Mouse (Mus musculus) ES-Bruce4 (cell line): ENCODE measurements around the gene Rai1. TPM values are rescaled to one million over a fixed set of nuclear protein-coding genes. Genes with fewer than 3 reads are reported as not detected.

Experiments used
- H3K27ac ChIP-seq: 2 replicates; pipeline ENCODE4 v1.5.1; 2012; ENCODE audit warnings: low read length, inconsistent platforms; ENCODE audit not compliant: insufficient read depth
- H3K27me3 ChIP-seq: 2 replicates; pipeline ENCODE4 v1.6.1; 2012; ENCODE audit warnings: mild to moderate bottlenecking, low read length, inconsistent platforms; ENCODE audit not compliant: control insufficient read depth, poor library complexity, insufficient read depth, severe bottlenecking
- H3K36me3 ChIP-seq: 2 replicates; pipeline ENCODE4 v1.6.1; 2012; ENCODE audit warnings: inconsistent platforms, mild to moderate bottlenecking, low read length, moderate library complexity; ENCODE audit not compliant: control insufficient read depth, poor library complexity, insufficient read depth, severe bottlenecking
- H3K4me1 ChIP-seq: one replicate; pipeline ENCODE4 v1.8.1; 2011; ENCODE audit warnings: low read length; ENCODE audit not compliant: control insufficient read depth, insufficient read depth
- H3K4me3 ChIP-seq: 2 replicates; pipeline ENCODE4 v1.5.1; 2011; ENCODE audit warnings: low read depth, mild to moderate bottlenecking, low read length
- H3K9ac ChIP-seq: 2 replicates; pipeline ENCODE4 v1.6.1; 2012; ENCODE audit warnings: low read depth, mild to moderate bottlenecking, inconsistent platforms; ENCODE audit not compliant: poor library complexity, severe bottlenecking
- H3K9me3 ChIP-seq: replicated peaks from 2 replicates; pipeline ENCODE4 v1.6.1; 2012; ENCODE audit warnings: mild to moderate bottlenecking, low read length, inconsistent platforms; ENCODE audit not compliant: control insufficient read depth, poor library complexity, insufficient read depth, severe bottlenecking
- CTCF ChIP-seq: IDR thresholded peaks from one replicate; pipeline ENCODE4 v1.8.1; 2011; ENCODE audit warnings: low read depth, low read length
- EP300 ChIP-seq: IDR thresholded peaks from 2 replicates; pipeline ENCODE4 v1.6.1; 2011; ENCODE audit warnings: low read depth, low read length; ENCODE audit not compliant: insufficient read depth
- POLR2A ChIP-seq: IDR thresholded peaks from one replicate; pipeline ENCODE4 v1.8.1; 2011; ENCODE audit warnings: low read length; ENCODE audit not compliant: insufficient read depth
- polyA plus RNA-seq: library from polyadenylated mRNA; stranded (reverse); fragments of >200 nt; gene quantifications from 2 replicates; pipeline ENCODE4 v1.2.4, GENCODE M21; 2011; ENCODE audit warnings: low read depth; ENCODE audit not compliant: missing spikeins, insufficient read depth, insufficient read length

Gene Rai1
- polyA plus RNA-seq, 1 experiment: 21.9 TPM

DNA sequence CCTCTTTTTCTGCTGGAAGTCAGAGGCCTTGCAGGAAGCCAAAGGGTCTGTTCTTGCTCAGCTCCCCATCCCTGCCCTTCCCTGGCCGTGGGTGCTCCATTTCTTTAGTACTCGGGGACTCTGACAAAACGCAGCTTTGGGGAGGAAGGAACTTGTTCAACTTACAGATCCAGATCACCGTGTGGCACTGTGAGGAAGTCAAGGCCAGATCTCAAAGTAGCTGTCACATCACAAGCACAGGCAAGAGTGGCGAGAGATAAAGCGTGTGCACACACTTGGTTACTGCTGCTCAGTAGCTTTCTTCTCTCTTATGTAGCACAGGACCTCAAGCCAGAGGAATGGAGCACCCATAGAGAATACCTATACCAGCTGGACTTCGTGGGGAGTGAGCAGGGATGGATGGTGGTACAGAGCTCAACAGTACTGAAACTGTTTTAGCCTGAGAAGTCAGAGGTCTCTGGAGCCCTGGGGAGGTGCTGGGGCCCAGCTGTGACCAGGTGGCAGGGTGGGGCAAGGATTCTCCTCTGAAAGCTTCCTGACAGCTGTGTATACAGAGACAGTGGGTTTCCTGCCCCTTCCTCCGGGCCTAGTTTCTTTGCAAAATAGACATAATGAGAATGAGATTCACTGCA lies 5.1 kb upstream of the Rai1 start:
- H3K27me3 ChIP-seq: no peaks in the 10 kb centered on the region
- H3K4me1 ChIP-seq: peaks cover 8% of the 10 kb centered on the region
- H3K36me3 ChIP-seq: no peaks in the 10 kb centered on the region
- H3K9ac ChIP-seq: no peak overlapping the region
- peak; percentile 86 for TF ChIP-seq EP300
- no peak for TF ChIP-seq POLR2A
- H3K27ac ChIP-seq: no peak overlapping the region
- no peak overlapping the region for H3K4me3 ChIP-seq
- no peaks in the 10 kb centered on the region for H3K9me3 ChIP-seq

DNA sequence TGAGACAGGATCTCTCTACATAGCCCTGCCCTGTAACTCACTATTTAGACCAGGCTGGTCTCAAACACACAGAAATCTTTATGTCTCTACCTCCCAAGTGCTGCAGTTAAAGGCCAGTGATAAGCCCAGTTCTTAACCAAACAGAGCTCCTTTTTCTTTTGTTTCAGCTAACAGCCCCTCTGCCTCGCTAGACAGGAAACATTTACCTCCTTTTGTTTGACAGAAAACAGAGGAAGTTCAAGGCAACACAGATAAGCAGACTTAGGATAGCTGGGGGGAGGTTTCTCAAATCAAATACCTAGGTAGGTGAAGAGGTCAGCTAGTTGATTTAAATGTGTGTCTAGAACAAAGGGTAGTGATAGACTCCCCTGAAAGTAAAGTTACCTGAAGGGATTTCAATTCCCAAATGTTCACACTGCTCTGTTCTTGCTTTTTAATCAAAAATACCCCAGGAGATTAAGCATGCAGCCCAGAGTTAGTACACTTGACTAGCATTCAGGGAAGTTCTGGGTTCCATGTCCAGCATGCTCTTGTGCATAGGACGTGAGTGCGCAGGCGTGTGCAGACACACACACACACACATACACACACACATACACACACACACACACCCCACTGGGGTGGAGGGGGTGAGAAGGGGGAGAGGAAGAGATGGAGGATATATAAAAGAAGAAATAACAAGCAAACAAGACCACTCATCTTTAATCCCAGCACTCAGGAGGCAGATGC lies 3.8 kb upstream of the Rai1 start:
- H3K4me1 ChIP-seq: peaks cover 6% of the 10 kb centered on the region
- no peak for TF ChIP-seq POLR2A
- TF ChIP-seq EP300: no peak
- TF ChIP-seq CTCF: no peak
- no peak overlapping the region for H3K9ac ChIP-seq
- H3K27ac ChIP-seq: 0 out of 2 replicates have a peak overlapping the region, but pooled peaks have one; percentile 54
- no peak overlapping the region for H3K4me3 ChIP-seq
- peaks cover 10% of the 10 kb centered on the region for H3K27me3 ChIP-seq
- H3K36me3 ChIP-seq: no peaks in the 10 kb centered on the region
- H3K9me3 ChIP-seq: no peaks in the 10 kb centered on the region

DNA sequence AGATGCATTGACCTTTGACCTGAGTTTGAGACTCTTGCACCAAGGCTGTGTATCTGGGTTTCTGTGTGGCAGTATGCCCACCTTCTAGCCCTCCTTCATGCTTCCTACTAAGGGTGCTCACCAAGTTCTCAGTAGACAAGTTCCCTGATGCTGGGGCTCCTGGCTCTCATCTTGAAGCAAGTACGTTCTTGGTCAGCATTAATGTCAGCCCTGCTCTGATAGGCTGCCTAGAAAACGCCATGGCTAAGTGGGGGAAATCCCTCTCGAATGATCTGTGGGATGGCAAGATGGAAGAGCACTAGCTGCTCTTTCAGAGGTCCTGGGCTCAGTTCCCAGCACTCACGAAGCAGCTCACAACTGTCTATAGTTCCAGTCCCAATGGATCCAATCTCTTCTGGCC lies 2.8 kb upstream of the Rai1 start:
- no peak overlapping the region for H3K27ac ChIP-seq
- H3K9me3 ChIP-seq: no peaks in the 10 kb centered on the region
- no peak overlapping the region for H3K9ac ChIP-seq
- no peak overlapping the region for H3K4me3 ChIP-seq
- peaks cover 6% of the 10 kb centered on the region for H3K4me1 ChIP-seq
- H3K36me3 ChIP-seq: no peaks in the 10 kb centered on the region
- peaks cover 10% of the 10 kb centered on the region for H3K27me3 ChIP-seq
- TF ChIP-seq POLR2A: no peak
- no peak for TF ChIP-seq EP300
- TF ChIP-seq CTCF: no peak

DNA sequence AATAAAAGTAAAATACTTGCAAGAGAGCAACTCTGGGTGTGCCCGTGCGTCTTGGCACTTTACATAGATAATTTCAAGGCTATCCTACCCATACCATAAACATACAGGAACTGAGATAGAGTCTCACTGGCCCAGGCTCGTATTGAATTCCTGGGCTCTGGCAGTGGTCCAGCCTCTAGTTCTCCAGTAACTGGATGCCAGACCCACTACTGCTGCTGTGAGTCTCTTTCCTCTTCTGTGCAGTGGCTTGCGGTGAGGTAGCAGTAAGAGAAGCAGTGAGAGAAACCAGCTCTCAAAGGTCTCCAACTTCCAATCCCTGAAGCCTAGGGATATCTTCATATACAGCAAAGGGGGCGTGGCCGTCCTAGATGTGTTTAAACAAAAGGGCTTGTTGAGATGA lies 2.1 kb upstream of the Rai1 start:
- Histone ChIP-seq H3K9ac (no peak overlapping the region), H3K36me3 (no peaks in the 10 kb centered on the region), H3K4me3 (no peak overlapping the region), H3K4me1 (peaks cover 6% of the 10 kb centered on the region), H3K27me3 (peaks cover 10% of the 10 kb centered on the region), H3K9me3 (no peaks in the 10 kb centered on the region), H3K27ac (no peak overlapping the region)
- TF ChIP-seq EP300 (no peak), POLR2A (no peak), CTCF (no peak)

DNA sequence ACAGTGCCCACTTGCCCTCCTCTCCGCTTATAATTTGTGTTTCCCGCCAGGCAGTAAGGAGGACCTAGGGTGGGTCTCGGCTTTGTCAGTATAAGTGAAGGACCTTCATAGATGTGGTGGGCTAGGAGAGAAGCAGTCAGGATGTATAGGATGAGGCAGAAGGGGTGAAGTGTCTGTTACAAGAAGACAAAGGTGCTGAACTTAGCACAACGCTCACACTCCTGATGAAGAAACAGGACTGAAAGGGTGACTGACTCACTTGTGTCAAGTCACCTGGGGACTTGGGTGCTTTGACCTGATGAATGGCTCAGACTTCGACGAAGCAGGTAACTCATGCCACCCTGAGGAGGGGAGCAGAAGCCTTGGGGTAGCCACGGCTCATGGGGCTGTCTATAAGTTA lies 1.2 kb upstream of the Rai1 start:
- peaks cover 10% of the 10 kb centered on the region for H3K27me3 ChIP-seq
- H3K4me3 ChIP-seq: no peak overlapping the region
- H3K9ac ChIP-seq: no peak overlapping the region
- no peak for TF ChIP-seq EP300
- TF ChIP-seq POLR2A: no peak
- TF ChIP-seq CTCF: no peak
- H3K9me3 ChIP-seq: no peaks in the 10 kb centered on the region
- H3K4me1 ChIP-seq: peaks cover 9% of the 10 kb centered on the region
- H3K36me3 ChIP-seq: no peaks in the 10 kb centered on the region
- no peak overlapping the region for H3K27ac ChIP-seq
